Mouse (Mus musculus): Measurements from ENCODE around the gene Mrpl53. TPM values are rescaled to one million over a fixed set of nuclear protein-coding genes. Genes with fewer than 3 reads are reported as not detected.
A peak's percentile ranks its signal among the peaks of the same experiment; 100 is the strongest.

Mrpl53 gene
- polyA plus RNA-seq, 1 experiment: 35.0 TPM

GRCm38 (mm10) chr6:83080210-83080609, 28.6 kb upstream of the Mrpl53 start:
- Histone ChIP-seq H3K36me3 (ENCODE audit: control insufficient read depth, insufficient read depth, low read length) (peaks cover 1% of the 10 kb centered on the region), H3K27ac (ENCODE audit: insufficient read depth, low read length) (no peak overlapping the region), H3K4me3 (ENCODE audit: extremely low read depth, insufficient read depth, insufficient read length) (no peak overlapping the region), H3K27me3 (ENCODE audit: control insufficient read depth, insufficient read depth, low read length) (0 out of 2 replicates have a peak, but pooled peaks cover 1% of the 10 kb centered on the region), H3K4me1 (ENCODE audit: control insufficient read depth, insufficient read depth, insufficient read length) (peaks cover 3% of the 10 kb centered on the region; the same call in 1 of the 2 replicates)
- DNase-seq (ENCODE audit: low read depth in 1 of 2, low spot score in 2 of 2): no peak
- no peak for TF ChIP-seq POLR2A (IDR thresholded peaks at IDR 0.05; ENCODE audit: low read depth, low read length)
- no peak for TF ChIP-seq CTCF (IDR thresholded peaks at IDR 0.05; ENCODE audit: extremely low read depth, insufficient read depth, insufficient read length, insufficient replicate concordance)
- 96% methylated on average over 5 of the region's 5 CpGs for WGBS

GRCm38 (mm10) chr6:83083497-83083896, 25.3 kb upstream of the Mrpl53 start:
- Histone ChIP-seq H3K27me3 (ENCODE audit: control insufficient read depth, insufficient read depth, low read length) (peaks cover 9% of the 10 kb centered on the region), H3K4me1 (ENCODE audit: control insufficient read depth, insufficient read depth, insufficient read length) (peaks cover 6% of the 10 kb centered on the region; the same call in 1 of the 2 replicates), H3K4me3 (ENCODE audit: extremely low read depth, insufficient read depth, insufficient read length) (no peak overlapping the region), H3K36me3 (ENCODE audit: control insufficient read depth, insufficient read depth, low read length) (peaks cover 1% of the 10 kb centered on the region), H3K27ac (ENCODE audit: insufficient read depth, low read length) (no peak overlapping the region)
- TF ChIP-seq CTCF (IDR thresholded peaks at IDR 0.05; ENCODE audit: extremely low read depth, insufficient read depth, insufficient read length, insufficient replicate concordance) (no peak), POLR2A (IDR thresholded peaks at IDR 0.05; ENCODE audit: low read depth, low read length) (no peak)
- 80% methylated on average over 5 of the region's 5 CpGs for WGBS
- no peak for DNase-seq (ENCODE audit: low read depth in 1 of 2, low spot score in 2 of 2)

GRCm38 (mm10) chr6:83084477-83084876, 24.4 kb upstream of the Mrpl53 start:
- 49% methylated on average over 6 of the region's 6 CpGs for WGBS
- no peak for DNase-seq (ENCODE audit: low read depth in 1 of 2, low spot score in 2 of 2)
- Histone ChIP-seq H3K27ac (ENCODE audit: insufficient read depth, low read length) (no peak overlapping the region), H3K27me3 (ENCODE audit: control insufficient read depth, insufficient read depth, low read length) (peaks cover 12% of the 10 kb centered on the region), H3K4me1 (ENCODE audit: control insufficient read depth, insufficient read depth, insufficient read length) (0 out of 2 replicates have a peak, but pooled peaks cover 3% of the 10 kb centered on the region), H3K4me3 (ENCODE audit: extremely low read depth, insufficient read depth, insufficient read length) (no peak overlapping the region), H3K36me3 (ENCODE audit: control insufficient read depth, insufficient read depth, low read length) (peaks cover 1% of the 10 kb centered on the region)
- no peak for TF ChIP-seq CTCF (IDR thresholded peaks at IDR 0.05; ENCODE audit: extremely low read depth, insufficient read depth, insufficient read length, insufficient replicate concordance)
- TF ChIP-seq POLR2A (IDR thresholded peaks at IDR 0.05; ENCODE audit: low read depth, low read length): no peak

GRCm38 (mm10) chr6:83086121-83087035, 22.5 kb upstream of the Mrpl53 start, which contains the start of gene Lbx2:
TSS of gene Lbx2 (plus strand) at chr6:83086367.
- WGBS: 5% methylated on average over 40 of the region's 42 CpGs

GRCm38 (mm10) chr6:83087205-83087925, 21.5 kb upstream of the Mrpl53 start:
- Histone ChIP-seq H3K27me3 (ENCODE audit: control insufficient read depth, insufficient read depth, low read length) (peaks cover 12% of the 10 kb centered on the region), H3K27ac (ENCODE audit: insufficient read depth, low read length) (peak overlapping the region; percentile 31; the same call in 1 of the 2 replicates), H3K36me3 (ENCODE audit: control insufficient read depth, insufficient read depth, low read length) (no peaks in the 10 kb centered on the region; the same call in 1 of the 2 replicates), H3K4me1 (ENCODE audit: control insufficient read depth, insufficient read depth, insufficient read length) (0 out of 2 replicates have a peak, but pooled peaks cover 3% of the 10 kb centered on the region), H3K4me3 (ENCODE audit: extremely low read depth, insufficient read depth, insufficient read length) (0 out of 2 replicates have a peak overlapping the region, but pooled peaks have one; percentile 2)
- no peak for DNase-seq (ENCODE audit: low read depth in 1 of 2, low spot score in 2 of 2)
- 25% methylated on average over 47 of the region's 47 CpGs for WGBS
- TF ChIP-seq CTCF (IDR thresholded peaks at IDR 0.05; ENCODE audit: extremely low read depth, insufficient read depth, insufficient read length, insufficient replicate concordance) (no peak), POLR2A (IDR thresholded peaks at IDR 0.05; ENCODE audit: low read depth, low read length) (no peak)

More at GRCm38 (mm10) chr6:83086121-83087035, 22.5 kb upstream of the Mrpl53 start, which contains the start of gene Lbx2:
- DNase-seq (ENCODE audit: low read depth in 1 of 2, low spot score in 2 of 2): no peak
- Histone ChIP-seq H3K36me3 (ENCODE audit: control insufficient read depth, insufficient read depth, low read length) (no peaks in the 10 kb centered on the region; the same call in 1 of the 2 replicates), H3K4me1 (ENCODE audit: control insufficient read depth, insufficient read depth, insufficient read length) (0 out of 2 replicates have a peak, but pooled peaks cover 3% of the 10 kb centered on the region), H3K27ac (ENCODE audit: insufficient read depth, low read length) (peak within 1 kb of the TSS; percentile 31; the same call in 1 of the 2 replicates), H3K4me3 (ENCODE audit: extremely low read depth, insufficient read depth, insufficient read length) (peak within 1 kb of the TSS; percentile 21; the same call in 1 of the 2 replicates), H3K27me3 (ENCODE audit: control insufficient read depth, insufficient read depth, low read length) (peaks cover 12% of the 10 kb centered on the region)
- no peak for TF ChIP-seq POLR2A (IDR thresholded peaks at IDR 0.05; ENCODE audit: low read depth, low read length)
- no peak for TF ChIP-seq CTCF (IDR thresholded peaks at IDR 0.05; ENCODE audit: extremely low read depth, insufficient read depth, insufficient read length, insufficient replicate concordance)

GRCm38 (mm10) chr6:83087926-83088260, 20.9 kb upstream of the Mrpl53 start:
- H3K27ac ChIP-seq (ENCODE audit: insufficient read depth, low read length): no peak overlapping the region
- TF ChIP-seq CTCF (IDR thresholded peaks at IDR 0.05; ENCODE audit: extremely low read depth, insufficient read depth, insufficient read length, insufficient replicate concordance): no peak
- no peak for TF ChIP-seq POLR2A (IDR thresholded peaks at IDR 0.05; ENCODE audit: low read depth, low read length)
- WGBS: 45% methylated on average over 9 of the region's 9 CpGs

More at GRCm38 (mm10) chr6:83087926-83088260, 20.9 kb upstream of the Mrpl53 start:
- Histone ChIP-seq H3K27me3 (ENCODE audit: control insufficient read depth, insufficient read depth, low read length) (peaks cover 12% of the 10 kb centered on the region), H3K4me3 (ENCODE audit: extremely low read depth, insufficient read depth, insufficient read length) (no peak overlapping the region), H3K4me1 (ENCODE audit: control insufficient read depth, insufficient read depth, insufficient read length) (0 out of 2 replicates have a peak, but pooled peaks cover 3% of the 10 kb centered on the region), H3K36me3 (ENCODE audit: control insufficient read depth, insufficient read depth, low read length) (no peaks in the 10 kb centered on the region)
- DNase-seq (ENCODE audit: low read depth in 1 of 2, low spot score in 2 of 2): no peak

All from spleen, adult 2 months (tissue).